Mouse (Mus musculus): ENCODE data around the gene Tenm2. TPM values are rescaled to one million over a fixed set of nuclear protein-coding genes. Genes with fewer than 3 reads are reported as not detected.

The Tenm2 gene
- total RNA-seq, 2 experiments from 2014 or later: 0.62 to 0.76 TPM

GRCm38 (mm10) chr11:36653656-36654323 is 582.0 kb downstream of the Tenm2 start:
- intact Hi-C loops (cut with DNase I; ENCODE audit: low total_unique reads): no loop called here
- no peak for DNase-seq

DNA sequence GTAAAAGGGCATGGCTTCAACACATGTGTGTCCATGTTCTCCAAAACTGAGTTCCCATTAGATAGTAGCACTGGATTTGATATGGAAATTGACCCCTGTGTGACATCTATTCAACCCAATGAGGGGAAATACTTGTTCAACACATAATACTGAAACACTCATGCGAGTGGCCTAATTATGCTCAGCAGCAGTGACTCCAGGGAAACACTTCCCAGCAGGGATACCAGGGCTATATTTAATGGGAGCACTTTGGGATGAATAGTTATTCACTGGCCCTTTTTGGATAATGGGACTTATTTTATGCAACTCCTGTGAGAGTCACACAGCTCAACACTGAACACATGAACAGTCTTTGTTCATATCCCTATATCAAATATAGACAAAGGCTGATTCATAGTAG is 588.6 kb downstream of the Tenm2 start:
- intact Hi-C loops (cut with DNase I; ENCODE audit: low total_unique reads): no loop called here
- no peak for DNase-seq

DNA sequence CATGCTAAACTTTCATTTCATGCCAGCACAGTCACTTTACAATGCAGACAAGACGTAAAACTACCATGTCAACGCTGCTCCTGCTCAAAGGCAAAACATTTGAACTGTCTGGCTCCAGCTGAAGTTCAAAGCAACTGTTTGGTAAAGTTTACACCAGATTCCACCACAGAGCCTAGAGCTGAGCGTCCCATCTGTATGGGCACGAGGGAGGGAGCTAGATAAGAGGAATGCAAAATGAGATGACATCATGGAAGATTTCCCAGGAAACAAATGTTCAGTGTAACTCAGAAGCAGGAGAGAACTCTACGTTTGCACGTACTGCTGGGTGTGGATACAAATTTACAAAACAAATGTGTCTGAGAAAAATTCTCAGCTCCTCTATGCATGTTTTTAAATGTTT is 600.7 kb downstream of the Tenm2 start:
- intact Hi-C loops (cut with DNase I; ENCODE audit: low total_unique reads): no loop called here

DNA sequence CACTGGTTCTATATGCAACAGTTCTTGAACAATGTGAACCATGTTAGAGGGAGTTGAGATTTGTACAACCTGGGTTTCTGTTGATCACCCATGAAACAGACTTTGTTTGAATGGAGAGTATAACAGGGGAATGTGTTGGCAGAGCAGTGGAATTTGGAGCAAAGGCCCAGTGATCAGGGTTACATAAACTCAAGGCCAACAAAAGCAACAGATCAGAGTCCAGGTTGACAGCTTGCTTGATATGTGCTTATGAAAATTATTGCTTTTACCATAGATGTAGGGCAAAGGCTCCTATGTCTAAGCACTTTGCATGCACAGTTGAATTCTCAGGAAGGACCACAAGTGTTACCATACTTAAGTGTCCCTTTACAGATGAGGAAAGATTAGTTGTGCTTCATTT is 603.6 kb downstream of the Tenm2 start:
- DNase-seq: no peak
- intact Hi-C loops (cut with DNase I; ENCODE audit: low total_unique reads): no loop called here

More for the DNA sequence above, 600.7 kb downstream of the Tenm2 start:
- DNase-seq: no peak

DNA sequence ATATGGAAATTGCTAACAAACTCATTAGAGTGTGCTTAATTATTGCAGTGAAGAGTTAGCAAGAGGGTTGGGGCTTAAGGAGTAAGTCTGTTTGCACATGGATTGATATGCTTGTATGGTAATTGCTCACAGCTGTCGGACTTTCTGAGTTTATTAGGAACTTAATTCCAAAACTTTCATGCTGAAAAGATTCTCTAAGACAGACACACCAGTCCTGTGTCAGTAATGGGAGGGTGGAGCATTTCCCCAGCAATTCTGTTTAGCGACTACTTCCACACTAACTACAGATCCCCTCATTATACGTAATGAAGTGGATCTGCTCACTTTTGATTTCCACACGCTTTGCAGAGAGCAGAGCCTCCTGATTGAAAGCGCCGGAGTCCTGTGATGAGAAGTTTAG is 622.0 kb downstream of the Tenm2 start:
- DNase-seq: no peak
- intact Hi-C loops (cut with DNase I; ENCODE audit: low total_unique reads): no loop called here

DNA sequence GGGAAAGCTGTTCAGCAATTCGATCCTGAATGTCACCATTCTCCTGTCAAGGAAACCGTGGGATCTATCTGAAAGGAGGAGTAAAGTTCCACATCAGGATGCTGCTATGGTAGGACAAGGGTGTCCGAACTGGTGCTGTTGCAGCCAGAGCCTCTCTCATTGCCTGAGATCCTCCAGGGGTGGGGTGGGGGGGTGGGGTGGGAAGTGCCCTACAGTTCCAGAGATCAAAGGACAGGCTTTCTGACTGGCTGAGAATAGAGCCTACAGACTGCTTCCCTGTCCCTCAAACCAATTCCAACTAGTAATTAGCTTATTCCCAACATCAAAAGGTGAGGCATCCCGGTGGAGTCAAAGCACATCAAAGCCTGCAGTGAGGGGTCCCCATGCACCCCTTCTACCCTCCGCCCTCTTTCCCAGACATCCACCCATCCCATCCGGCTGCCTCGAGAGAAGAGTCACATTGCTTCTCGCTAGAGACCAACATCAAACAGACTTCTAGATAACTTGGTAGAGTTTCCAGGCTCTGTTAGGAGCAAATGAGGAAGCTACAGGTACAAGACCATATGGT is 630.9 kb downstream of the Tenm2 start:
- intact Hi-C loops (cut with DNase I; ENCODE audit: low total_unique reads): no loop called here
- no peak for DNase-seq

GRCm38 (mm10) chr11:36604272-36604671 is 631.5 kb downstream of the Tenm2 start:
- no peak for DNase-seq
- intact Hi-C loops (cut with DNase I; ENCODE audit: low total_unique reads): no loop called here

DNA sequence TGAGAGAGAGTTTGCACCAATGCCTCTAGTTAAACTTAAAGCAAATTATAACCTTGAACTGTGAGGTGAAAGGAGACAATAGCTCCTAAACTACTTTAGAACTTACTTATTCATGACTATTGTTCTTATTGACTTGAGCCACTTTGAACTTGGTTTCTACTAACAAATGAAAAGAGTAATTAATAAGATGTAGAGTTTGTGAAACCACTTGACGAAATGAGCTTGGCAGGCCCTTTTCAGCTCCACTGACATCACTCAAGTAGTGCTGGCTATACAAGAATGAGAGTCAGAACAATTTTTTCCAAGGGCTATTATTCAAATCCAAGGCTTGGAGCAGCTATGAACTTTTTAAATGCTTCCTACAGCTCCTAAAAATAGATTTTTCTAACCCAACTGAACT is 643.3 kb downstream of the Tenm2 start:
- intact Hi-C loops (cut with DNase I; ENCODE audit: low total_unique reads): no loop called here
- no peak for DNase-seq

DNA sequence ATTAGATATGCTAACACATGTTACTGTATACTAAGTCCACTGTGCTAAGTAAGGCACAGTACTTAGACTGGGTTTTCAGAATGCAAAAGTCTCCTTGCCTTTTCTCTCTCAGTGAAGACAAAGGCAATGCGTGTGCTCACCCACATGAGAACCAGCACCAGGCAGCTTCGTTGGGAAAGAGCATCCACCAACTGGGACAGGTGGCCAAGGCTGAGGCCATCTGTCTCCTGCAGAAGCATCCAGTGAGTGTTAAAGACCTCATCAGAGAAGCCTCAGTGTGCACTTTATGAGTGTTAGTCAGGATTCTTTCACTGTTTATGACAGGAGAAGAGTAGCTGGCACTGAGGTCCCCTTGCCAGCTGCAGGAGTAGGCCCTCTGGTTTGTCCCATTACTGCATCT is 669.6 kb downstream of the Tenm2 start:
- no peak for DNase-seq
- intact Hi-C loops (cut with DNase I; ENCODE audit: low total_unique reads): no loop called here

GRCm38 (mm10) chr11:36562851-36563250 is 672.9 kb downstream of the Tenm2 start:
- DNase-seq: no peak
- intact Hi-C loops (cut with DNase I; ENCODE audit: low total_unique reads): no loop called here

DNA sequence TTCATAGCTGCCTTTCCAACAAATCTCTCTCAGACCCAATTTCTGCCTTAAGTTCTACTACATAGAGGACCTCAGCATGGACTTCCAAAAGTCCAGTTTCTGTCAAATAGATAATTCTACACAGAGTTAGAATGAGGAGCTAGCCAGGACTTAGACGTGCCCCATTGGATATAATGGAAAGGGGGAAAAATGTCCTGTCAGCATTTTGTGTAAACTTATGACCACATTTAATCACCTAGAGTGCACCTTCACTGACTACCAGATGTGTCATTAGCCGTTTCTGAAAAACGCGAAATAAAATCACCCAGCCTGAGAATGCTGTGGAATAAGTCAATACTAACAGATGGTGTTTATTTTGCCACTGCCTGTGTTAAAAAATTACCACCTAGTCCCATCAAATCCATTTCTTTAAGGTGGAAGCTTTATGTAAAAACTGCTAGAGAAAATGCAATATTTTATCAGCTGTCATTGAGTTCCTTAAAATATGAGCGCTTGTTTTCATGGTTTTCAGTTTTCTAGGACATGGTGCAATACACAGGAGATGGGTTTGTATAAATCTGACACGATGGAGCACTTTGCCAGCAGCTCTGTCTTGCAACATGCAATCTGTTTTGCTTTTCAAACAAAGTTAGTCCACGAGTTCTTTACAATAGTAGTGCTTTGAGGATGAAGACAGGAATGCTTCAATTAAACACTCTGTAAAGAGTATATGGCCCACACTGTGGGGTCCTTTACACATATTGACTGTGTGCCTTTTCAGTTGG is 674.8 kb downstream of the Tenm2 start:
- intact Hi-C loops (cut with DNase I; ENCODE audit: low total_unique reads): no loop called here
- no peak for DNase-seq

- no peak for DNase-seq
- intact Hi-C loops (cut with DNase I; ENCODE audit: low total_unique reads): no loop called here
Observed at GRCm38 (mm10) chr11:36557316-36557715, 678.4 kb downstream of the Tenm2 start.

DNA sequence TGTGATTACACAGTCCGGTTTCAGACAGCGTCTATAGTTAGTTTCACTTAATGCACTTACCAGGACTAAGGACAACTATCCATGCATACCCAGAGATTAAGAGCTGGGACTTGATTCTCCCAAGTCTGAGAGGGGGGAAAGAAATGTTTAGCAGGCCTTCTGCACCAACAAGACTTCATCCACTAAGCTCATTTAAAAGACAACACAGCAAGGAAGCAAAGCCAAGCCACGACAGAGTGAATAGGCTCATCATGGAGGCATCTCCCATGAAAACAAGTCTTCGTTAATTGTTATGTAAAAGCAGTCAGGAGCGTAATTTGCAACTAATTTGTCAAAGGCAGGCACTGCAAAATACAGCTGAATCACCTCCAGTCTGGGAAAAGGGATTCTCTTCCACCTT is 682.5 kb downstream of the Tenm2 start:
- DNase-seq: no peak
- intact Hi-C loops (cut with DNase I; ENCODE audit: low total_unique reads): no loop called here

GRCm38 (mm10) chr11:36550649-36551048 is 685.1 kb downstream of the Tenm2 start:
- intact Hi-C loops (cut with DNase I; ENCODE audit: low total_unique reads): no loop called here
- DNase-seq: no peak

GRCm38 (mm10) chr11:36549398-36550139 is 686.2 kb downstream of the Tenm2 start:
- intact Hi-C loops (cut with DNase I; ENCODE audit: low total_unique reads): no loop called here
- DNase-seq: no peak

DNA sequence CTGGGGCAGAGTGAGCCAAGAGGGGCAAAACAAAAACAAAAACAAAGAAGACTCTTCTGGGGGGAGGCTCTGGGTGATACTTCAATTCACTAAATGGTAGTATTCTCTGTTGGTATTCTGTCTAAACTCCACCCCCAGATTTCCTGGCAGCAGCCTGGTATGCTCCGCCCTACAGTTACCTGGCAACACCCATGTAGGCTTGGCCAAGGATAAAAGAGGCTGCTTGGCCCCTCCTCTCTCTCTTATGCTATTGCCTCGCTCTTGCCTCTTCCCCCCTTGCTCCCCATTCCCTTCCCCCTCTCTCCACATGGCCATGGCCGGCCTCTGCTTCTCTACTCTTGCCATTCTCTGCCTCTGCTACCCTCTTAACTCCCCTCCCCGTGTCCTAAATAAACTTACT is 687.6 kb downstream of the Tenm2 start:
- intact Hi-C loops (cut with DNase I; ENCODE audit: low total_unique reads): no loop called here
- DNase-seq: no peak

GRCm38 (mm10) chr11:36538144-36538543 is 697.6 kb downstream of the Tenm2 start:
- DNase-seq: no peak
- intact Hi-C loops (cut with DNase I; ENCODE audit: low total_unique reads): no loop called here

GRCm38 (mm10) chr11:36537573-36538133 is 698.1 kb downstream of the Tenm2 start:
- DNase-seq: no peak
- intact Hi-C loops (cut with DNase I; ENCODE audit: low total_unique reads): no loop called here

GRCm38 (mm10) chr11:36535591-36535990 is 700.2 kb downstream of the Tenm2 start:
- intact Hi-C loops (cut with DNase I; ENCODE audit: low total_unique reads): no loop called here
- no peak for DNase-seq

- DNase-seq: no peak
- intact Hi-C loops (cut with DNase I; ENCODE audit: low total_unique reads): no loop called here
Observed at GRCm38 (mm10) chr11:36531614-36532013, 704.1 kb downstream of the Tenm2 start.

Data from gastrocnemius, postnatal 14 days (tissue).